Mouse (Mus musculus) inflammation-experienced regulatory T-cells, adult 6 months (primary cell): ENCODE data around the gene Msrb1. TPM values are rescaled to one million over a fixed set of nuclear protein-coding genes. Genes with fewer than 3 reads are reported as not detected.

Source experiments
- ATAC-seq: one replicate; pipeline ENCODE4 v1.8.0; 2017
- polyA plus RNA-seq, 3 experiments: library from polyadenylated mRNA; unstranded; fragments of 100-300 nt; shearing (Covaris generic); gene quantifications; one replicate each; pipeline ENCODE4 v1.2.1; 2017

Msrb1 gene
- polyA plus RNA-seq, 3 experiments from 2014 or later: 27.2 to 34.4 (median 28.6) TPM

DNA sequence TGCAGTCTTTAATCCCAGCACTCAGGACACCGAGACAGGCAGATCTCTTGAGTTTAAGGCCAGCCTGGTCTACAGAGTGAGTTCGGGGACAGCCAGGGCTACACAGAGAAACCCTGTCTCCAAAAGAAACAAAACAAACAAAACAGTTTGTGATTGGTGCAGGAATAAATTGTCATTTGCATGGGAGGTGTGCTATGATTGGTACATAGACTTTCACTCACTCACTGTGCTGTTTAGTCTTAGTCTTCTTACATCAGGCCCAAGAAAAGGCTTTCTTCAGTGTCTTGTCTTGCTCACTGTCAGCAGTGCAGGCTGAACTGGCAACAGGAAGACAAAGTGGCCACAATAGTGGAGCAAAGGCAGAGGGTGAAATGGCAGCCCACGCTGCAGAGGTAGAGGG lies 7.9 kb downstream of the Msrb1 start:
- ATAC-seq: no peak

DNA sequence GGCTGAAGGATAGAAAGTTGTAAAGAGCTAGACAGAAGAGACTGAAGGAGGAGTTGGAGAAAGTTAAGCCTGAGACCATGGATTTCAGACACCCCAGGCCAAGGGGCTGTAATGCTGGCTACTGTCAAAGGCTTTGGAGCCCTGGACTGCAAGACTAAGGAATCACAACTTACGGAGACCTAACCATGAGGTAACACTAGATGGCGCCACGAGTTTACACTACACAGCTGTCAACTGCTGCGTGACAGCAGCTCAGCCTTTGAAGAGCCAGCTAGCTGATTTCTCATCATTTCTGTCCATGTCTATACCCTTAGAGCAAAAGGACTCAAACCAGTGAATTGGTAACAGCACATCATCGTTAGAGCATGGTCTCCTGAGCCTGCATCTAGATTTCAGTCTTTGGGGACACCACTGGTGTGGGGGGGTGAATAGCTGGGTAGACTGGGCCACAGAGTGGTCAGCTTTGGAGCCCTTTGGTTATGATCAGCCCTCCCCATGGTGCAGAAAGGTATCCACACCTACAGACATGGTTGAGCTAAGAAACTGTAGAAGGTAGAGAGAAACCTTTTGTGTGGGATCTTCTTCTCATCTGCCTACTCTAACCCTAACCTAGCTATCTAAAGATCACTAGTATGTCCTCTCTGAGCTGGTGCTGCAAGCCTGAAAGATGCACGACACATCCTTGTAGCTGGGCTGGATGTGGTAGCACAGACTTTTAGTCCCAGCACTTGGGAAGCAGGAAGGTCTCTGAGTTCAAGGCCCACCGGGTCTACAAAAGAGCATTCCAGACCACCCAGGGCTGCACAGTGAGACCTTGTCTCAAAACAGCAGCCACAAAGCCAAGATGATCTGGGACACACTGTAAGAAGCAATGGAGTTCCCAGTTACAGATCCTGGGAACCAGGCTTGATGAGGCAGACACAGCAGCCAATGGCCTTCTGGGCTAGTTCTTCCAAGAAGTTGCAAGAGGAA lies 9.4 kb downstream of the Msrb1 start:
- ATAC-seq: peak; percentile 80

GRCm38 (mm10) chr17:24746986-24747385 lies 10.5 kb downstream of the Msrb1 start:
- ATAC-seq: no peak

DNA sequence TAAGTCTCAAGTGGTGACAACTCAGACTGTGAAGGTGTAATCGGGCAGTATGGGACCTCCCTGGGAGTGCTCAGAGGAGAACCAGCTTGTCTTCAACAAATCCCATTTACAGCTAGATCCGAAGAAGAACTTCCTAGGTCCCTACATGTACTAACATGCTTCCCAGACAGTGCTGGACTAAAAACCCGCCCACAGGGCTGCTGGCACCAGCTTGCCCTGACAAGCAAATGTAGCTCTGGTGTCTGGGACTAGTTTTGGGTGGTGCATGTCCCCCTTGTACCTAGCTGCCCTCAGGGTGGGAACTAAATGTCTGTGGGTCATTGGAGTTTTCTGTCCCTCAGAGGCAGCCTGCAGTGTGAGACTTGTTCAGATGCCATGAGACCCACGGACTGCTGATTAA lies 15.1 kb downstream of the Msrb1 start:
- ATAC-seq: no peak

DNA sequence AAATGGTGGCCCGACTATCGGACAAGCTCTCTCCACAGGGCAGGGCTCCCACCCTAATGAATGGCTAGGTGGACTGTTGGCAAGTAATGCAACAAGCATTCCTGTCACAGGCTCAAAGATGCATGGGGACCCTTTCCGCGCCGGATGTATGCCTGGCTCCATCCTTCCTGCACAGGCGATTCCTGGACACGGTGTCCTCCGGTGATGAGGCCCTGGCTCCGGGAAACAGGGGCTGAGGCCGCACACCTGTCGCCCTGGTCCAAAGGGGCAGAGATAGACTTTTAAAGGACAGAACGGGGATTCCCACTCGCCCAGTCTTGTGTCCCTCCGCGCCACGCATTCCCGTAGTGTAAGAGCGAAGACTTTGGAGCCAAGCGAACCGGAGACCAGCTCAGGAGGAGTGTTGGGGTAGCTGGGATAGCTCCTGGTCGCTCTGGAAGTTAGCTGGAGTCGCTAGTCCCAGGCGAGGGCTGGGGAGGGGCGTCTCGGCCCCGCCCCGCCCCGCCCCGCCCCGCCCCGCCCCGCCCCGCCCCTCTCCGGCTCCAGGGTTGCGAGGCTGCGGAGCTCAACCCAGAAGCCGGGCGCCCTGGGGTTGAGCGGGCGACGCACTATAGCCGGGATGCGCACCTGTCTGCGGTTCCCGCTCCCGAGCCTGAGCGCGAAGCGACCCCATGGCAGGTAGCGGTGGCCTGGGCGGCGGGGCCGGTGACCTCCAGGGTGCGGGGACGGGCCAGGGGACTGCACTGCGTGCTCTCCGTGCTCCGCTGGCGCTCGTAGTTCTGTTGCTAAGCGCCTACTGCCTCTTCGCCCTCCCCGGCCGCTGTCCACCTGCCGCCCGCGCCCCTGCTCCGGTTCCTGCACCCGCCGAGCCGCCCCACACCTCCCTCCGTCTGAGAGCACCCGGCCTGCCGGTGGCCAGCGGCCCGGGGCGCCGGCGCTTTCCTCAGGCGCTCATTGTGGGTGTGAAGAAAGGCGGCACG lies 16.3 kb downstream of the Msrb1 start, which contains the start of gene Hs3st6:
Hs3st6 (plus strand) TSS at position 574 of the 980 bp plus-strand sequence.
- no peak for ATAC-seq

DNA sequence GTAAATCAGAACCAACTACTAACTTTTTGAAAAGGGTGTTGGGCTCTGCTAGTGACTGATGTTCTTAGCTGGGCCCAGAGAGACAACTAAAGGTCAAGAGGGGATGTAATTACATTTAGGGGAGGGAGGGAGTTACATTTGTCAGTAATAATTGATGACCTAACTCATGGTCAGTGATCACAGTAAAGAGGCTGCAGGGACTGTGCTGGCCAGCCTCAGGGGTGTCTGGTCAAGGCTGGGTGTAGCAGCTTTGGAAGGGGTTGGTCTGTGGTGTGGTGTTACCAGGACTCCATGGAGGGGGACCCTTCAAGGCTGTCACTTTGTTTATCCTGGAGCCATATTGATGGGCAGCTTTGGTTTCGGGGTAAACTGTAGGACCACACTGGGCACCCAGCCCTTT lies 21.0 kb downstream of the Msrb1 start:
- ATAC-seq: no peak

DNA sequence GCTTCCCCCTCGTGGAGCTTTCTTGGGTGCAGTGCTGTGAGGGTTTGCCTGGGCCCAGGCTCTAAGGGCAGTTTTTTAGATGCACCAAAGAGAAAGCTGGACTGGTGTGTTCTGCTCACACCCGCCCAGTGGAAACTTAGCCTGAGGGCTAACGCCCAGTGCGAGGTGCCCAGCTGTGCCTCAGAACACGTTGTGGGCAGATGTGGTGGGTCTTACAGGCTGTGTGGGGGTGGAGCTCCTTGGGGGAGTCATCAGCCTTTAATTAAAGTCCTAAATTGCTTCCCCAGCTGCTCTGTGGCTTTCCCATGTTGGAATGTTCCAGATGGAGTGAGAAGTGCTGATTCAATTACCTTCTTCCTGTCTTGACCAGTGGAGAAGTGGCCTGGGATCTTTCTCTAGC lies 24.7 kb downstream of the Msrb1 start:
- no peak for ATAC-seq

- no peak for ATAC-seq
Measured at GRCm38 (mm10) chr17:24765016-24765905, 28.8 kb downstream of the Msrb1 start.

GRCm38 (mm10) chr17:24766266-24766875 lies 29.9 kb downstream of the Msrb1 start:
- no peak for ATAC-seq

DNA sequence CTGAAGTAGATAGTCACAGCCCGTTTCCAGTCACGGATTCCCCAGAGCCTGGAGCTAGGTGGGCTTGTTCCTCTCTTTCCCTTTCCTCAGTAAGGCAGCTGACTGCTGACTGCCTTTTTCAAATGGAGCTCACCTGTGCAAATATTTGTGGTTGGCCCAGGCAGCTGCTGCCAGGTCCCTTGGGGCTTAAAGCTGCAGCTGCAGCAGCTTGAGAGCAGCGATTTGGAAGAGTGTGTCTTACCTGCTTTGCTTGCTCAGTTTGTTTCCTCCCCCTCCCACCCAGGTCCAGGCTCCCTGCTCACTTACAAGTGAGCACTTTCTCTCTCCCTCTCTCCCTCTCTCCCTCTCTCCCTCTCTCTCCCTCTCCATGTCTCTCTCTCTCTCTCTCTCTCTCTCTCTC lies 32.7 kb downstream of the Msrb1 start:
- no peak for ATAC-seq

GRCm38 (mm10) chr17:24773241-24773640 lies 36.8 kb downstream of the Msrb1 start:
- no peak for ATAC-seq

GRCm38 (mm10) chr17:24775173-24775572 lies 38.7 kb downstream of the Msrb1 start:
- ATAC-seq: no peak

GRCm38 (mm10) chr17:24777073-24777472 lies 40.6 kb downstream of the Msrb1 start:
- ATAC-seq: no peak

GRCm38 (mm10) chr17:24780821-24781220 lies 44.4 kb downstream of the Msrb1 start:
- no peak for ATAC-seq

DNA sequence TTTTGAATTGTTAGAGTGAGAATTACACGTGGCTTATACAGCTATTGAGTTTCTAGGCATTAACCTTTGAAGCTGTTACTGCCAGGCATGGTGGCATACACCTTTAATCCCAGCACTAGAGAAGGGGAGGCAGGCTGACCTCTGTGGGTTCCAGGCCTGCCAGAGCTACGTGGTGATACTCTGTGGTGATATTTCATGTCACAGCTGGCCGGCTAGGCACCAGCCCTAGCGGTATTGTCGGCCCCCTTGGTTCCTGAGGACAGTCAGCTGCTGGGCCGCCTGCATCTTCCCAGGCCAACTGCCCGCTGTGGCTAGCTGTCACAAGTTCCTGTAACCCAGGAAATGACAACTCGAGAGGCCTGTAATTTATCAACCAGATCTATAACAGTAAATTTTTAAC lies 55.7 kb downstream of the Msrb1 start:
- no peak for ATAC-seq

Other genes with a start within 250 kb of the Msrb1 start
- gene Caskin1, start 248.0 kb upstream of the Msrb1 start, polyA plus RNA-seq: under 1 TPM in 2 of 3 experiments, not detected in 1; 0.16 to 0.23 TPM
- gene Traf7, start 208.7 kb upstream of the Msrb1 start, polyA plus RNA-seq: 10 to 100 TPM; 45.5 to 54.2 (median 53.7) TPM
- gene Rab26, start 202.4 kb upstream of the Msrb1 start, polyA plus RNA-seq: 1 to 10 TPM; 1.1 to 6.5 (median 2.0) TPM
- 10 to 100 TPM in 2 of 3 experiments, 1 to 10 TPM in 1; 9.9 to 32.6 (median 22.6) TPM for gene Pkd1, start 186.8 kb upstream of the Msrb1 start, polyA plus RNA-seq
- 10 to 100 TPM; 17.0 to 17.7 (median 17.1) TPM for gene Tsc2, start 104.0 kb upstream of the Msrb1 start, polyA plus RNA-seq
- gene Nthl1, start 104.0 kb upstream of the Msrb1 start, polyA plus RNA-seq: 1 to 10 TPM; 2.0 to 4.8 (median 2.8) TPM
- not detected for gene Slc9a3r2, start 86.3 kb upstream of the Msrb1 start, polyA plus RNA-seq
- gene Npw, start 78.2 kb upstream of the Msrb1 start, polyA plus RNA-seq: not detected
- gene Zfp598, start 67.0 kb upstream of the Msrb1 start, polyA plus RNA-seq: 1 to 10 TPM; 4.1 to 5.8 (median 5.4) TPM
- gene Syngr3, start 46.7 kb upstream of the Msrb1 start, polyA plus RNA-seq: 1 to 10 TPM in 2 of 3 experiments, under 1 TPM in 1; 0.51 to 5.4 (median 1.7) TPM
- gene Gfer, start 40.5 kb upstream of the Msrb1 start, polyA plus RNA-seq: 10 to 100 TPM; 10.2 to 18.4 (median 13.1) TPM
- 1 to 10 TPM; 1.8 to 3.5 (median 2.7) TPM for gene Noxo1, start 40.4 kb upstream of the Msrb1 start, polyA plus RNA-seq
- gene Tbl3, start 29.0 kb upstream of the Msrb1 start, polyA plus RNA-seq: 10 to 100 TPM; 29.5 to 55.4 (median 32.2) TPM
- not detected for gene Rnf151, start 18.6 kb upstream of the Msrb1 start, polyA plus RNA-seq
- 100 to 1,000 TPM; 452 to 883 (median 453) TPM for gene Rps2, start 18.5 kb upstream of the Msrb1 start, polyA plus RNA-seq
- 100 to 1,000 TPM; 234 to 249 (median 238) TPM for gene Ndufb10, start 12.2 kb upstream of the Msrb1 start, polyA plus RNA-seq
- gene Rpl3l, start 8.8 kb upstream of the Msrb1 start, polyA plus RNA-seq: not detected
- not detected for gene Hs3st6, start 16.3 kb downstream of the Msrb1 start, polyA plus RNA-seq
- not detected for gene Meiob, start 67.6 kb downstream of the Msrb1 start, polyA plus RNA-seq
- 10 to 100 TPM; 24.3 to 30.5 (median 25.2) TPM for gene Hagh, start 103.5 kb downstream of the Msrb1 start, polyA plus RNA-seq
- gene Fahd1, start 113.7 kb downstream of the Msrb1 start, polyA plus RNA-seq: 1 to 10 TPM; 1.4 to 2.3 (median 2.0) TPM
- gene Igfals, start 129.4 kb downstream of the Msrb1 start, polyA plus RNA-seq: not detected
- 100 to 1,000 TPM in 1 of 3 experiments, 10 to 100 TPM in 2; 75.5 to 104 (median 88.6) TPM for gene Nubp2, start 149.7 kb downstream of the Msrb1 start, polyA plus RNA-seq
- 10 to 100 TPM; 48.5 to 53.2 (median 49.1) TPM for gene Spsb3, start 150.0 kb downstream of the Msrb1 start, polyA plus RNA-seq
- gene Eme2, start 158.4 kb downstream of the Msrb1 start, polyA plus RNA-seq: 10 to 100 TPM; 16.4 to 26.2 (median 26.1) TPM
- 10 to 100 TPM; 68.7 to 85.6 (median 71.2) TPM for gene Mrps34, start 158.5 kb downstream of the Msrb1 start, polyA plus RNA-seq
- 10 to 100 TPM; 39.8 to 50.7 (median 45.7) TPM for gene Nme3, start 159.9 kb downstream of the Msrb1 start, polyA plus RNA-seq
- 10 to 100 TPM; 22.0 to 47.5 (median 34.9) TPM for gene Mapk8ip3, start 200.3 kb downstream of the Msrb1 start, polyA plus RNA-seq
- gene Jpt2, start 224.0 kb downstream of the Msrb1 start, polyA plus RNA-seq: 10 to 100 TPM; 25.3 to 48.1 (median 32.1) TPM